Mouse (Mus musculus) R1 (cell line): ENCODE results near the gene Atoh8.
A peak's percentile ranks its signal among the peaks of the same experiment; 100 is the strongest.

Experiments
- DNase-seq: peaks from one replicate; pipeline ENCODE4 v3.0.0-alpha.2; 2018; ENCODE audit warnings: low read depth, low spot score

Gene Atoh8

DNA sequence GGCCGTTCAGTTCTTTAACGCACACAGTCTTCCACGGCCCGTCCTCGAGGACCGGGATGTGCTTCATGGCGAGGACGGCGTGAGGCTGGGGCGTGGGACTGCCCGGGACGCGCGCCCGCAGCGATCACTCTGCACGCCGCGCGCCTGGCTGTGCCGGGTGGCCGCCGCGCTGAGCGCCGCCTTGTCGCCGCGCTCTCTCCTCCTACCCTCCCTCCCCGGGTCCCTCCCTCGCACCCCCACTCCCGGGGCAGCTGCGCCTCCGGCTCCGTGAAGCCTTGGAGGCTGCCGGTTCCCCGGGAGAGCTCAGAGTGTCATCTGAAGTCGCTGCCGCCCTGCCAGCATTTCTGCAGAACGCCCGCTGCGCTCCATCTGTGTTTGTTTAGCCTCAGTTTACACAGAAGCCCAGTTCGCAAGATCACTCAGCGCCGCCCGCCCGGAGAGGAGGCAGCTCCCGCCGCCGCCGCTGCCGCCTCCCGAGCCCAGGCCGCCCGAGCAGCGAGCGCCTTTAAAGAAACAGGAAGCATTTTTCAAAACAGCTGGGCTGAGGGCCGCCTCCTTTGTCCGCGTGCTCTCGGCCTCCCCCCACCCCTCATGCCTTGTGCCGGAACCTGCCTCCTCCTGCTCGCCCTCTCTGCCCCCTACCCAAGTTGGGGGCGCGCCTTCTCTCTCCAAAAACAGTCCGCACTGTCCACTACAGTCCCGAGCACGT, at the start of gene Atoh8:
Gene Atoh8 (minus strand): TSS at position 480 of the 709 bp plus-strand sequence.
- DNase-seq: peak; percentile 61

DNA sequence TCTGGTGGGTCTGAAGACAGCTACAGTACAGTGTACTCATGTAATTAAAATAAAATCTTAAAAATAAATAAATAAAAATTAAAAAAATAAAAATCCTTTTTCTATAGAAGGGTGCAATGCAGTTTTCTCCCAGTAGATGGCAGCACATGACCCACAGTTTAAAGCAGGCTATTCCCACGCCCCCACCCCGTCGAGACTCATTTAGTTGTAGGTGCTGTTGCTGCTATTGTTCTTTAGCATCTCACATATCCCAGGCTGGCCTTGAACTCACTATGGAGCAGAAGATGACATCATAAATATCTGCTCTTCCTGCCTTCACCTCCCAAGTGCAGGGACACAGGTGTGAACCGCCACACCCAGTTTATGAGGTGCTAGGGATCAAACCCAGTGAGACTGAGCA, 48.5 kb upstream of the Atoh8 start:
- peak; percentile 36 for DNase-seq

DNA sequence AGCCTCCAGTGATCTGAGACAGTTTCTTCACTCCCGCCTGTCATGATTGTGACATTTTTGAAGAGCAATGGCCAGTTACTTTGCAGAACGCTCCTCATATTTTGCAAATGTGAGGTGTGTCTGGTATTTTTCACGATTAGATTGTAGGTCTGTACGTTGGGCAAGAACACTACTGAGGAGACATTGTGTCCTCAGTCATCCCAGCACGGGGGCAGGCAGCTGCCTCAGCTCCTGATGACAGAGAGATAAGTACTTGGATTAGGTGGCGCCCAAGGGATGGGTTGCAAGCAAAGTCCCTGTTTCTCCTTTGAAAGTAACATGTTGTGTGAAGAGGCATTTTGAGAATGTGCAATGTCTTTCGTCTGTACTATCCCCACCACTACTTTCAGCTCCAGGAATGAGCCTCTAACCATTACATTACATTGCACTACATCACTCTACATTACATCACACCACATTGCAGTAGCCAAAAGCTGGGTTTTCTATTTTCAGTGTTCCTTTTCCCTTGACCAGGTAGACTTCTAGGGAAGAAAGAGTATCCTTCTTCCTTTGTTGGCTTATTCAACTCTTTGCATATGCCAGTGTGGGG, 45.1 kb upstream of the Atoh8 start:
- DNase-seq: no peak

DNA sequence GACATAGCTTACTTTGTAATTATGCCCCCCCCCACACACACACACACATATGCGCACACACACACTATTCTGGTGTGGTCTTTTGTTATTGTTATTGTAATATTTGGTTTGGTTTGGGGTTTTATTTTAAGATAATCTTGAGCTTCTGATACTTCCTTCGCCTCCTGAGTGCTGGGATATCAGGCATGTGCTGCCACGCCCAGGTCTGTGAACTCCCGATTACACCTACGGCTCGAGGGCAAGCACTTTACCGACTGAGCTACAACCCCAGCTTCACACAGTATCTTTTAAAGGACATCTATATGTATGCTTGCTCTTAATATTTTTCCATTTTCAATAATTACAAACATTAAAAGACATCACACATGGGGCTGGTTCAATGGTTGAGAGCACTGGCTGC, 44.1 kb upstream of the Atoh8 start:
- DNase-seq: no peak

DNA sequence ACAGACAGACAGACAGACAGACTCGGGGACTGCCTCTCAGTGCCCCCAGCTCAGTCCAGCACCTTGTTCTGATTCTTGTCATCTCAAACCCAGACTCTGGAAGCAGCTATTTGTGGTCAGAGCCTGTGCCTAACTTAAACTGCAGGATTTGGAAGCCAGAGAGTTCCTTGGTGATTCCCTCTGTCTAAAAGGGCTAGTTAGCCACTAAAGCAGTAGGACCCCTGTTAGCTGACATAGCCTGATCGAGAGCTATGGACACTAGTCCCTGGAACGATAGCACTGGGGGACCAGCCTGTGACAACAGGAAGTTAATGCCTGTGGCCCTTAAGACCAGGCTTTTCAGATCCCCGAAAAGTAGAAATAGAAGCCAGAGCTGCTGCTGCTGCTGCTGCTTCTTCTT, 43.5 kb upstream of the Atoh8 start:
- DNase-seq: no peak

DNA sequence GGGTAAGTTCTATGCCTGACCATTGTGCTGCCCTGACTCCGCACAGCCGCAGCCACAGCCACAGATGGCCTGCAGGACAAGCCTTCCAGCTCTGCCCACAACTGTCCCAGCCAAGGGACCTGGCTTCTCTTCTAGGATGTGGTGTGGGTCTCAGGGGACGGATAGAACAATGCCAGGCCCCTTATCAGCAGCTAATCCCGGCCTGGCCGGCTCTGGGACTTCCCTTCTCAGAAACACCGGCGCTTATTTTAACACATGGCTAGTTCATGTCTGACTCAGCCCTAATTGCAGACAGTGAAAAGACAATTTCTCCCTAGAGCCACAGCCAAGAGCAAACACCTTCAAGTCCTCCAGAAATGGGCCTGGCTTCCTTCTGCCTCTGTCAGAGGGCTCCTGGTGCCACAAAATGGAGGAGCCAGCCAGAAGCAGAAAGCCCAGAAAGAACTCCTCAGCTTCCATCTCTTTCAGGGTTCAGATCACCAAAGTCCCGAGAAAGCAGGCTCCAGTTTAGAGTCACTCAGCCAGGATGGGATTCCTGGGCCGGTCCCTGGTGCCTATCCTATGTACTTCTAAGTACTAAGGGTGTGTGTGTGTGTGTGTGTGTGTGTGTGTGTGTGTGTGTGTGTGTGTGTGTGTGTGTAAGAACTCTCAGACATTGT, 42.3 kb upstream of the Atoh8 start:
- no peak for DNase-seq

DNA sequence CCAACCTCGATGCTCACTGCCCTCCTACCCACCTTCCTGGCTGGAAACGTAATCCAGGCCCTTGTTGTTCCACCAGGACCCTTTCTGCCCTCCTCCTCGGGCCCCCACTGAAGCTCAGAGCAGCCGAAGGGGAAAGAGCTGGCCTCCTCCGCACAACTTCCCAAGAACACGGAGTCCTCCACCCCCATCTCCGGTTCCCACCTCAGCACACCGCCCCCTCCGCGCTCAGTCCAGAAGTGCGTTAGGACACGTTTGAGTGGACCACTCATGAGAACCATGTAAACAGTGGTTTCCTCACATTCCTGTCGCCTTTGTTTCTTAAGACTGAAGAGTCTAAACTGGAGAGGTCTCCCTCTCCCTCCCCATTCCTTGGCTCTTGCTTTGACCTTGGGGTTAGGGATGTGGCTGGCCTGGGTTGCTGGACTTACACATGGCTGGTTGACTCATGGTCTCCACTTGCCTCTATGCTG, 41.6 kb upstream of the Atoh8 start:
- no peak for DNase-seq

DNA sequence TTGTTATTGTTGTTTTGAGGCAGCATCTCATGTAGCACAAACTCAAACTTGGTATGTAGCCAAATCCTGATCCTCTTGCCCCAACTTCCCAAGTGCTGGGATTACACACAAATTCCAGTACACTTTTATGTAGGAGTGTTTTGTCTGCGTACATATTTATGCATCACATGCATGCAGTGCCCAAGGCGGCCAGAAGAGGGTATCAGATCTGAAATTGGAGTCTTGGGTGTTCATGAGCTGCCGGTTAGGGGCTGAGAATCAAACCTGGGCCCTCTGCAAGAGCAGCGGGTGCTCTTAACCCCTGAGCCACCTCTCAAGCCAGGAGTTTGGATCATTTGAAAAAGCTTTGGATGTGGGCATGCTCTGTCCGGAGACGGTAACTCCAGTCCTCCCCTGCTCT, 40.8 kb upstream of the Atoh8 start:
- peak; percentile 76 for DNase-seq

DNA sequence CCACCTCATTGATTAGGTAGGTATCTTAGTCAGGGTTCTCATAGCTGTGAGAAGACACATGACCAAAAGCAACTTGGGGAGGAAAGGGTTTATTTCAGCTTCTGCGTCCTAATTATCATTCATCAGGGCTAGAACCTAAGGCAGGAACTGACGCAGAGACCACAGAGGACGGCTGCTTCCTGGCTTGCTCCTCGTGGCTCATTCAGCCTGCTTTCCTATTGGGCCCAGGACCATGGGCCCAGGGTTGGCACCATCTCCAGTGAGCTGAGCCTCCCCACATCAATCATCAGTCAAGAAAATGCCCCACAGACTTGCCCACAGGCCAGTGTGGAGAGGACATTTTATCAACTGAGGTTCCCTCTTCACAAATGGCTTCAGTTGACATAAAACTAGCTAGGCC, 40.1 kb upstream of the Atoh8 start:
- DNase-seq: no peak

DNA sequence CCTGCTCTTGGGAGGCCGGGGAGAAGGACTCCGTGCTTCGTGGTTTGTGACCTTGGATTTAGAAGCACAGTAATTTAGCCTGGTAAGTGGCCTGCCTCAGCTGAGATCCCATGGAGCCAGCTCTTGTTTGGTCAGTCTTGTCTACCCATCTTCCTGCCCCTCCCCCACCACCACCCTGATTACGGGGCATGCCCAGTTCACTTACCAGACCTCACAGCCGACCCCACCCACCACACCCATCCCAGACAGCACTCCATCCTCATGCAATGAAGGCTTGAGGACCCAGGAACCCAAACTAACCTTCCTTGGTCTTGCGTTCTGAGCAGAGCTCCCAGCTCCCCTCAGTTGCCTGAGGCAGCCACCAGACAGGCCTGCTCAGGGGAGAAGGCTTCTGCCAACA, 37.8 kb upstream of the Atoh8 start:
- DNase-seq: no peak

DNA sequence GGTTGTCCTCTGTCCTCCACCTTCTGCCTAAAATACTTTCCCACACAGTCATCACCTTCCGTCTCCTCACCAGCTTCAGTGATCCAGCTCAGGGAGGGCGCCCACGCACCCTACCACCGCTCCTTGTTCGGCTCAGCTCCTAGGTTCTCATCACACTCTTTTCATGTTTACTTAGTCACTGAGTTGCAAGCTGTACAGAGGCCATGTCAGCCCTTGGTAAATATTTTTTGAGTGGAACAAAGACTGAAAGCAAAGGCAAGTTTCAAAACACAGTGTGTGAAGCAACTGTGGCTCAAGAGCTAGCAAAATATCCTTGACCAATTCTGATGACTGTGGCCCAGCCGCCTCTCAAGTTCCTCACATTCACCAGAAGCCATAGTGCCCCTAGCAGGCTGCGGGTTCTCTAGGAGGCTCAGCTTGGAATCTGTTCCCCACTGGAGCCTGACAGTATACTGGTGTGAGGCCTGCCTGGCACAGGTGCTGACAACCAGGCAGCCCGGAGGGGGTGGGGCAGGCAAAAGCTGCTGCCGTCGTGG, 36.9 kb upstream of the Atoh8 start:
- no peak for DNase-seq

DNA sequence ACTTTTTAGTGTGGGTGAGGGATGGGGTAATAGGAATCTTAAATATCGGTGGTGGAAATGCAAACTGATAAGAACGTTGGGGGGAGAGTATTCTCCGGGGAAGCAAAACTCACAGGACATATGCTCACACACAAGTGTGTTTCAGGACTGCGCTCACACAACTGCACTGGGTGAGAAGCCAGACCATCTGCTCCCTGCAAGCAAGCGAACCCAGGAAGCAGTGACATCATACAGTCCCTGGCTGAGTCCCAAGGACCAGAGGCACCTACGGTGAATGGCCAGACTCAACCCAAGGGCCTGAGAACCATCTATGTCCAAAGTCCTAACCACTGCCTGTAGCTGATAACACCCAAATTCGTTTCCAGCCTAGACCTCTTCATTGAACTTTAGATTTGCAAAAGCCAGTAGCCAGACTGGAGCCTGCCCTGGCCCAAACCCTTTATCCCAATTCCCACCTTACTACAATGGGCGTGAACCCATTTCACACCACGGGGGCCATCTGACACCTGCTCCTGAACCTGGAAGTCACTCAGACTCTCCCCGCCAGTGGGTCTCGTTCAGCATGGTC, 35.7 kb upstream of the Atoh8 start:
- no peak for DNase-seq

DNA sequence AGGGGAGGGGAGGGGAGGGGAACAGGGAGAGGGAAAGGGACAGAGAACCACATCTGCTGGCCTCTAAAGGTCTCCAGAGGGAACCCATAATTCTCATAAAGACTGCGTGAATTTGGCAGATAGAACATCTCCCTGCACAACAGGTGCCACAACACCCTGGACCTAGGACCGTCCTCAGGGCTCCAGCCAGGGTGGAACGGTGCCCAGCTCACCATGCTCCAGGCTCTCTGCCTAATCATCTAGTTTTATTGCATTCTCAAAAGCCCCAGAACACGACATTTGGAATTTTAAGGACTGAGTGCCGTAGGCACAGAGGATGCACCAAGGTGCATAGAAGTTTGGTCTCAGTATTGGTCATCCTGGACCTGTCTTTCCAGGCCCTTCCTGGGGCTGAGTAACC, 34.9 kb upstream of the Atoh8 start:
- no peak for DNase-seq

DNA sequence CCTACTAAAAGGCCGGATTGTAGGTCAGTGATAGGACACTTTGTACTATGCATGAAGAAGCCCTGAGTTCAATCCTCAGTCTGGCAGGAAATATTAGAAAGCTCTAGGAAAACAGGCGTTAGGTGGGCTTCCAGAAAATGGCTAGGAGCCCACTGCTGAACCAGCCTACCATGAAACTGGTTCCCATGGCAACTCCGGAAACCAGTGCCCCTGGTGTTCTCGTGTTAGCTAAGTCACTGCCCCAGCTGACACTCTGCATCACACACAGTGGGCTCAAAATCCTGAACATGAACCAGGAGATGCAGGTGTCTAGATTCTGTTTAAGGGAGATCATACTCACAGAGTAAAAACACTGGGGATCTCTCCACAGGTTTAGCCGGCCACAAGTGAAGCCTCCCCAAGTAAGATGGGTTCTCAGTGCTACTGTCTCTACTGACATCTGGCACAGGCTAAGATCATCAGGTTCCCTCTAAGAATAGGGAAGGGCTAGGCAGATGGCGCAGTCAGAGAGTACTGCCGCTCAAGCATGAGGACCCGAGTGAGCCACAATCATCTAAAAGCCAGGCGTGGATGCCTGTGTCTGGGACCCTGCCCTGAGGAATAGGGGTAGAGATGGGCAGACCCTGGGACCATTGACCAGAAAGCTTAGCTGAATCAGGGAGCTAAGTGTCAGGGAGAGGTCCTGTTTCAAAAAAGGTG, 32.9 kb upstream of the Atoh8 start:
- DNase-seq: no peak

DNA sequence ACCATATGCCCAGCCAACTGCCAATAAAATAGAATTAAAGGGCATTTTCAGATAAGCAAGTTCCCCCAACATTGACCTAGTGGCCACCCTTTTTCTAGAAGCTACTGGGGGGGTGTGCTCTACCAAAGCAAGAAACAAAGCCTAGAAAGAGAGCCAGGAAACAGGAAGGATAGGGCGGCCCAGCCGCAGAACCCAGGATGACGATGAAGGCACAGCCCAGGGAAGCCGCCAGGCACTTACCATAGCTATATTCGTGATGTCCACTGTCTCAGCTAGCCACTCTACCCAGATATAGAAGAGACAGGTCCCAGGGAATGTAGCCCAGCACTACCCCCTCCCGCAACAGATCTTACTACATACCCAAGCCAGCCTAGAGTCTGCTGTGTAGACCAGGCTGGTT, 30.3 kb upstream of the Atoh8 start:
- no peak for DNase-seq

DNA sequence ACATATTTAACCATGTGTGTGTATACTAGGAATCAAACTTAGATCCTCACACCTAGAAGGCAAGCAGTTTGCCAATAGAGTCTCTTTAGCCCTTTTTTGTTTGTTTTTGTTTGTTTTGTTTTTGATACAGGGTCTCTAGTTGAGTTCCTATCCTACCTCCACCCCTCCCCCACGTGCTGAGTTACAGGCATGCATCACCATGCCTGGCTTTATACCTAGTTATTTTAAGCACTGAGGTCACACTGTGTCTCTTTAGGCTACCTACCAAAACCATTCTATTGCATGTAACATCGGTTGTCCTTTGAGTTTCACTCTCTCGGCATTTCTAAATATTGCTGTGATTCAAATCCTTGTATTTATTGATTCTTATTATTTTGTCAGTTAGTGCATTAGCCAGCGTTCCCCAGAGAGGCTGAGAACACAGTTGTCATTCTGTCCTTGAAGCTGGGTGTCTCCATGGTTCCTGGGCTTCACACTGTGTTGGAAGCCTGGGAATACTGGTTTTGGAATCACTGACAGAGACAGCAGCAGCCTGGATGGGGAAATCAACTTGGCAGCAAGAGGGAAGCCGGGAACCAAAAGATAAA, 28.4 kb upstream of the Atoh8 start:
- DNase-seq: no peak

DNA sequence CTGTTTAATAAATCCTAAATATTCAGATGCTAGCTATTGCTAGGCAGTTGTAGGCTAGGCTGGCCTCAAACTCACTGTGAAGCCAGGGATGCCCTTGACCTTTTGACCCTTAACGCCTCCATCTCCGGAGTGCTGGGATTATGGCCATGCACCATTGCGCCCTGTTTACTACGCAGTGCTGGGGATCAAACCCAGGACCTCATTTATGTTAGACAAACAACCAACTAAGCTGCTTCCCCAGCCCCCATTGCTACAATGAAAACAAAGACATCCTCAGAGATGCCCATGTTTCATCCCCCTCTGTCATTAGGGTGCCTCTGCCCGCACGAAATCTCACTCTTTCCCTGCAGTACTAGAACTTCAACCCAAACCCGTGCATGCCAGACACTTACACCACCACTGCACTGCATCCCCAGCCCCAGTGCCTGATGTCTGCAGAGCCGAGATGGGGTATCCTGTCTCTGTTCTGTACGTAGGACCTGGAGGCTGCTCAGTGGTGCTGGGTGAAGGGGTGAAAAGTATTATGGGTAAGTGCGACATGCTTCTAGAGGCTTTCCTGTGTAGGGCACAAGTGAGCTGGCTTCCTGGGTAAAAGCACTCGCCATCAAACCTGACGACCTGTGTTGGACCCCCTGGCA, 26.4 kb upstream of the Atoh8 start:
- no peak for DNase-seq

DNA sequence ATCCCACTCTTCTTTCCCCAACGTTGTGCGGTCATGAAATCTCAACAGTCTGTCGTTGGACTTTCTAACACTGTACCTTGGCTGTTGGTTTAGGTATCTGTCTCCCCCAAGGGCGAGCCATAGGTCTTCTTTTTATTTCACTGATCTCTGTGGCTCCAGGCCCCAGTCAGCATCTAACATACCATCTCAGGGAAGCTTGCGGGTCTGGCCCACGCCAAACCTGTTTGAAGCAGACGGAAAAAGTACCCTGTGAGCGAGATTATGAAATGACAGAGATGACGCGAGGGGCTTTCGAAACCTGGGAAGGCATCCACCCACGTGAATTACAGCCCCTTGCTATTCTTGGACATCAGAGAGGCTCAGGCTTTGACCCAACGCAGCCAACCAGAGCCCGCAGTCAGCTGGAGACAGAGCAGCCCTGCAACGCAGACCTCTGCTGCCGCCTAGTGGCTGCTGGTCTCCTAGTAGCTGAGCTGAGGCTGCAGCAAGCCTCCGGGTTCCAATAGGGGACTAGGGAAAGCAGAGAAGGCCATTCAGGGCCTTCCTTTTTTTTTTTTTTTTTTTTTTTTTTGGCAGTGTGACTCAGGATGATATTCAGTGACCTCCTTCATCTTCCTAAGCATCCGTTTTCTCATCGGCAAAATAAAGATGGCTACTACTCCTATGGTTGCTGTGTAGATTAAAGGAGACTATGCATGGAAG, 25.8 kb upstream of the Atoh8 start:
- DNase-seq: peak; percentile 83

DNA sequence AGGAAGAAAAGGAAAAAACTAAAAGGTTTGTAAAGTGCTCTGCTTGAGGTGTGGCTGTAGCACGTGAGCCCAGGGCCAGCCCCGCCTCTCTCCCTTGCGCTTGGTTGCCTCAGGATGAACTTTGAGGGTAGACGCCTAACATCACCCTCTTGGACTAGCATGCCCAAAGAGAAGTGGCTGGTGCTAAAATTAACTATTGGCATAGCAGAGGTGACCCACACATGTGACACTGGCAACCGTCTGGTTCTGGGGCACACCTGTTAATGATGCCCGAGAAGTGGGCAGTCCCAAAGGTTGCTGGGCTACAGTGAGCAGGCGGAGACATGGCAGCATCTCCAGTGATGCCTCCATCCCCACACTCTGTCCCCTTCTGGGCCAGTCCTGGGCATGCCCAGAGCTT, 24.1 kb upstream of the Atoh8 start:
- no peak for DNase-seq

DNA sequence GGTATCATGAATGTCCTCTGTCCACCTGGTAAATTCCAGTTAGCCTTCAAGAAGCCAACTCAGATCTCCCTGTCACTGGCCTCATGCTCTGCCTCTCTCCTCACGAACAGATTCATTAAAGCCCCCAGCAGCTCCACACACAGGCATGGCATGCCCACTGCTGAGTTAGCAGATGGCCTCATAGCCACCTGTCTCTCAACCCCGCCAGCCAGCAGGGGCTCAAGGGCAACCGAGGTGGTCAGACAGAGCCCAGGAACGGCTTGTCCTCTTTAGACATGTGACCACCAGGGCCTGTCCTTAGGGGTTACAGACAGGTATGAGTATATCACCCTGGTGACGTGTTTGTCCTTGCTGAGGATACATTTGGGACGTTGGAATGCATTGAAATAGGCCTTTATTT, 19.9 kb upstream of the Atoh8 start:
- DNase-seq: no peak
